Comparison of ENCODE assay signal across 7 mouse cellular contexts in genomic region chr3:134239321-134239970, GRCm38 (mm10). TPM values are rescaled to one million over a fixed set of nuclear protein-coding genes. Genes with fewer than 3 reads are reported as not detected.
DNase-seq lines count a peak whose midpoint lies in the region; ATAC-seq and TF ChIP-seq lines count a peak whose summit lies in the region.

No protein-coding gene starts in this region.

- peak overlapping the region; percentile 71 for H3K4me2 ChIP-seq in hindbrain, embryonic 14.5 days (replicated peaks)

- no peaks in the 10 kb centered on the region for H3K36me3 ChIP-seq in hindbrain, embryonic 14.5 days (replicated peaks; ENCODE audit: control insufficient read depth, insufficient read depth)

- peak; percentile 50 for DNase-seq in ZHBTc4 (ENCODE audit: low read depth, low spot score)
- peak; percentile 84 for DNase-seq in cerebellum, adult 9-11 months
- peak; percentile 56 to 59 for DNase-seq in frontal cortex, postnatal 14 days (ENCODE audit: low spot score in 2 of 2)
- DNase-seq in hindbrain, embryonic 14.5 days (ENCODE audit: low spot score), result peak; percentile 69
- peak; percentile 72 to 77 for DNase-seq in left cerebral cortex, adult 2 months (ENCODE audit: extremely low spot score in 1 of 2, low spot score in 2 of 2)
- peak; percentile 42 to 57 for DNase-seq in lung, postnatal 4 days
- DNase-seq in right cerebral cortex, postnatal 25 days, result peak; percentile 80

- no peaks in the 10 kb centered on the region for H3K9me3 ChIP-seq in hindbrain, embryonic 14.5 days (ENCODE audit: control insufficient read depth, low read length)

- H3K4me1 ChIP-seq in hindbrain, embryonic 14.5 days (replicated peaks; ENCODE audit: control insufficient read depth, insufficient read depth, low read length), result peaks cover 46% of the 10 kb centered on the region

- H3K9ac ChIP-seq in hindbrain, embryonic 14.5 days, result peak overlapping the region; percentile 93

- TF ChIP-seq CTCF in left cerebral cortex, adult 2 months (IDR thresholded peaks at IDR 0.05), result no peak

- peak overlapping the region; percentile 99 for H3K27ac ChIP-seq in hindbrain, embryonic 14.5 days
- H3K27ac ChIP-seq in left cerebral cortex, adult 2 months, result peak overlapping the region; percentile 98

- H3K4me3 ChIP-seq in hindbrain, embryonic 14.5 days (replicated peaks; ENCODE audit: low read length), result peak overlapping the region; percentile 70
- H3K4me3 ChIP-seq in left cerebral cortex, adult 2 months, result peak overlapping the region; percentile 75

- intact Hi-C loops in left cerebral cortex, adult 2 months (cut with DNase I), result loop anchor here (5.0 to 10.0 kb wide), 5 partner anchors 63 to 1195 kb away; partner anchors contain the start of gene Ube2d3

- H3K27me3 ChIP-seq in hindbrain, embryonic 14.5 days (ENCODE audit: control insufficient read depth, insufficient read depth, low read length), result no peaks in the 10 kb centered on the region

- under 1% methylated on average over 50 of the region's 51 CpGs for WGBS in hindbrain, embryonic 14.5 days

- peak; percentile 13; the same call in 1 of the 2 replicates for ATAC-seq in hindbrain, embryonic 14.5 days (ENCODE audit: low FRiP score)

RNA-seq across cellular contexts. Expression of gene Cxxc4, which starts 3.2 kb away (rescaled TPM):
- polyA plus RNA-seq in hindbrain, embryonic 14.5 days (2014; fragmentation: Nextera tagmentation; extraction: Ambion mirVana), result 31.9 and 34.2 TPM in 2 replicates
- 10 to 100 TPM; 22.6 to 24.5 TPM for total RNA-seq in left cerebral cortex, adult 2 months (2021)

Comparison
In these comparisons a context has a peak if more than half of its experiments do, and no peak if none do; other contexts are left out.
1. Peak in every context shown above with its lines: DNase-seq, ATAC-seq, H3K4me3 ChIP-seq and H3K27ac ChIP-seq.